Mouse (Mus musculus) MEL (cell line): ENCODE measurements around the gene Tcf7l2. TPM values are rescaled to one million over a fixed set of nuclear protein-coding genes. Genes with fewer than 3 reads are reported as not detected.

Experiments used
- DNase-seq: peaks from one replicate; pipeline ENCODE4 v3.0.0; 2011; ENCODE audit warnings: low read depth, low spot score
- H3K27ac ChIP-seq: 2 replicates; pipeline ENCODE4 v1.5.1; 2012; ENCODE audit warnings: low read depth, mild to moderate bottlenecking, control low read depth, low read length, moderate library complexity; ENCODE audit not compliant: control insufficient read depth
- H3K27me3 ChIP-seq, 2 experiments: fragments of 150-350 bp in 1 of 2; sonication (generic) in 1 of 2; 2 replicates each; pipeline ENCODE4 v1.6.1; 2012; ENCODE audit warnings: low read length in 2 of 2, mild to moderate bottlenecking in 2 of 2, improper control_type of control experiment in 1 of 2, moderate library complexity in 1 of 2; ENCODE audit not compliant: insufficient read depth in 2 of 2, control insufficient read depth in 1 of 2
- H3K36me3 ChIP-seq, 2 experiments: 2 replicates each; pipeline ENCODE4 v1.6.1; 2012 to 2014; ENCODE audit warnings: low read length in 2 of 2, improper control_type of control experiment in 1 of 2, inconsistent platforms in 1 of 2, mild to moderate bottlenecking in 1 of 2; ENCODE audit not compliant: insufficient read depth in 2 of 2, control insufficient read depth in 1 of 2
- H3K4me1 ChIP-seq, 2 experiments: fragments of 150-350 bp in 1 of 2; sonication (generic) in 1 of 2; 2 replicates each; pipeline ENCODE4 v1.6.1; 2012; ENCODE audit warnings: low read length in 2 of 2, improper control_type of control experiment in 1 of 2, mild to moderate bottlenecking in 1 of 2; ENCODE audit not compliant: insufficient read depth in 2 of 2, control insufficient read depth in 1 of 2
- H3K4me3 ChIP-seq, 2 experiments: fragments of 150-350 bp in 1 of 2; sonication (generic) in 1 of 2; 2 replicates each; pipeline ENCODE4 v1.5.1; 2012; ENCODE audit warnings: low read depth in 2 of 2, low read length in 2 of 2, mild to moderate bottlenecking in 2 of 2, moderate library complexity in 2 of 2, control low read depth in 1 of 2, improper control_type of control experiment in 1 of 2; ENCODE audit not compliant: control insufficient read depth in 1 of 2, insufficient read depth in 1 of 2
- H3K79me2 ChIP-seq: 2 replicates; pipeline ENCODE4 v1.6.1; 2012; ENCODE audit warnings: mild to moderate bottlenecking, low read length, moderate library complexity; ENCODE audit not compliant: control insufficient read depth, poor library complexity, insufficient read depth
- H3K9ac ChIP-seq: 2 replicates; pipeline ENCODE4 v1.6.1; 2012; ENCODE audit warnings: low read depth, mild to moderate bottlenecking, control low read depth, low read length, moderate library complexity; ENCODE audit not compliant: control insufficient read depth, poor library complexity, severe bottlenecking
- H3K9me3 ChIP-seq: fragments of 150-350 bp; sonication (generic); replicated peaks from 2 replicates; pipeline ENCODE4 v1.6.1; 2012; ENCODE audit warnings: mild to moderate bottlenecking, low read length, improper control_type of control experiment, moderate library complexity; ENCODE audit not compliant: insufficient read depth
- CHD1 ChIP-seq: IDR thresholded peaks from 2 replicates; pipeline ENCODE4 v1.6.1; 2012; ENCODE audit warnings: low read depth, mild to moderate bottlenecking, inconsistent platforms, low read length, improper control_type of control experiment
- CTCF ChIP-seq, 3 experiments: IDR thresholded peaks in 2 of 3; conservative IDR thresholded peaks in 1 of 3; 2 replicates each; pipeline ENCODE4 v1.5.1; 2011 to 2012; ENCODE audit warnings: low read length in 3 of 3, low read depth in 2 of 3, mild to moderate bottlenecking in 2 of 3, improper control_type of control experiment in 1 of 3, inconsistent platforms in 1 of 3, mixed read lengths in 1 of 3, moderate library complexity in 1 of 3; ENCODE audit not compliant: control insufficient read depth in 1 of 3, insufficient read depth in 1 of 3, poor library complexity in 1 of 3, severe bottlenecking in 1 of 3
- ELF1 ChIP-seq: IDR thresholded peaks from 2 replicates; pipeline ENCODE4 v1.6.1; 2014; ENCODE audit warnings: low read depth, mild to moderate bottlenecking, inconsistent platforms, low read length, improper control_type of control experiment, moderate library complexity
- GABPA ChIP-seq: IDR thresholded peaks from 2 replicates; pipeline ENCODE4 v1.6.1; 2012; ENCODE audit warnings: low read depth, mild to moderate bottlenecking, inconsistent platforms, low read length, improper control_type of control experiment, moderate library complexity
- JUND ChIP-seq: IDR thresholded peaks from 2 replicates; pipeline ENCODE4 v1.6.1; 2011; ENCODE audit warnings: low read depth, mild to moderate bottlenecking, improper control_type of control experiment, low read length
- MAX ChIP-seq: IDR thresholded peaks from 2 replicates; pipeline ENCODE4 v1.6.1; 2011; ENCODE audit warnings: low read length, improper control_type of control experiment
- MAZ ChIP-seq: IDR thresholded peaks from 2 replicates; pipeline ENCODE4 v1.6.1; 2012; ENCODE audit warnings: low read depth, mild to moderate bottlenecking, inconsistent platforms, low read length, improper control_type of control experiment
- MEF2A ChIP-seq: IDR thresholded peaks from 2 replicates; pipeline ENCODE4 v1.6.1; 2014; ENCODE audit warnings: low read depth, mild to moderate bottlenecking, inconsistent platforms, low read length, improper control_type of control experiment; ENCODE audit not compliant: poor library complexity, insufficient replicate concordance, severe bottlenecking; ENCODE audit errors: extremely low read depth
- MXI1 ChIP-seq: IDR thresholded peaks from 2 replicates; pipeline ENCODE4 v1.6.1; 2011; ENCODE audit warnings: mild to moderate bottlenecking, low read depth, low read length, improper control_type of control experiment
- MYB ChIP-seq: IDR thresholded peaks from 2 replicates; pipeline ENCODE4 v1.6.1; 2011; ENCODE audit warnings: mild to moderate bottlenecking, low read depth, low read length, improper control_type of control experiment
- NRF1 ChIP-seq: IDR thresholded peaks from 2 replicates; pipeline ENCODE4 v1.6.1; 2014; ENCODE audit warnings: low read depth, mild to moderate bottlenecking, inconsistent platforms, low read length, improper control_type of control experiment, moderate library complexity; ENCODE audit not compliant: poor library complexity, insufficient read depth, severe bottlenecking
- POLR2A ChIP-seq, 2 experiments: IDR thresholded peaks; 2 replicates each; pipeline ENCODE4 v1.6.1; 2011 to 2012; ENCODE audit warnings: low read length in 2 of 2, mild to moderate bottlenecking in 2 of 2, control low read depth in 1 of 2, improper control_type of control experiment in 1 of 2, low read depth in 1 of 2, moderate library complexity in 1 of 2; ENCODE audit not compliant: control insufficient read depth in 1 of 2, insufficient read depth in 1 of 2, poor library complexity in 1 of 2
- POLR2AphosphoS2 ChIP-seq: IDR thresholded peaks from 2 replicates; pipeline ENCODE4 v1.6.1; 2011; ENCODE audit warnings: low read length, improper control_type of control experiment
- RAD21 ChIP-seq: IDR thresholded peaks from 2 replicates; pipeline ENCODE4 v1.6.1; 2011; ENCODE audit warnings: mild to moderate bottlenecking, low read depth, low read length, improper control_type of control experiment
- SIN3A ChIP-seq: IDR thresholded peaks from 2 replicates; pipeline ENCODE4 v1.6.1; 2012; ENCODE audit warnings: low read length, improper control_type of control experiment, inconsistent platforms
- TAL1 ChIP-seq: IDR thresholded peaks from 2 replicates; pipeline ENCODE4 v1.6.1; 2012; ENCODE audit warnings: mild to moderate bottlenecking, inconsistent platforms, low read length, moderate library complexity, mixed read lengths
- TCF12 ChIP-seq: IDR thresholded peaks from 2 replicates; pipeline ENCODE4 v1.6.1; 2014; ENCODE audit warnings: low read depth, mild to moderate bottlenecking, inconsistent platforms, low read length, improper control_type of control experiment, moderate library complexity
- UBTF ChIP-seq: IDR thresholded peaks from 2 replicates; pipeline ENCODE4 v1.6.1; 2012; ENCODE audit warnings: low read depth, mild to moderate bottlenecking, inconsistent platforms, low read length, improper control_type of control experiment, moderate library complexity, borderline replicate concordance; ENCODE audit not compliant: insufficient read depth
- ZC3H11A ChIP-seq: IDR thresholded peaks from 2 replicates; pipeline ENCODE4 v1.6.1; 2012; ENCODE audit warnings: low read depth, mild to moderate bottlenecking, inconsistent platforms, low read length, improper control_type of control experiment
- polyA plus RNA-seq, 2 experiments: library from polyadenylated mRNA; stranded (reverse) in 1 of 2; unstranded in 1 of 2; fragments of >175 nt in 1 of 2; fragments of >200 nt in 1 of 2; gene quantifications; 2 replicates each; pipeline versions ENCODE4 v1.2.1 to v1.2.4; 2012; ENCODE audit warnings: low replicate concordance in 2 of 2, low read depth in 1 of 2; ENCODE audit not compliant: insufficient read length in 2 of 2, insufficient read depth in 1 of 2, missing spikeins in 1 of 2
- total RNA-seq: library from RNA; depleted of rRNA; stranded (reverse); fragments of 300-350 nt; gene quantifications from 2 replicates; pipeline ENCODE4 v1.2.3, GENCODE M21; 2012

Gene Tcf7l2
- total and polyA plus RNA-seq, 3 experiments, result 0.65 to 12.8 TPM; not detected in 1

GRCm38 (mm10) chr19:55896629-55897028 lies 155.0 kb downstream of the Tcf7l2 start:
- H3K27me3 ChIP-seq, result peaks cover 22 to 24% of the 10 kb centered on the region in 2 experiments
- no peak for DNase-seq
- H3K27ac ChIP-seq, result no peak overlapping the region
- TF ChIP-seq ELF1, result no peak
- H3K79me2 ChIP-seq, result no peaks in the 10 kb centered on the region
- H3K4me1 ChIP-seq, result no peaks in the 10 kb centered on the region
- no peak overlapping the region for H3K9ac ChIP-seq
- no peak overlapping the region for H3K4me3 ChIP-seq
- H3K36me3 ChIP-seq, result no peaks in the 10 kb centered on the region
- H3K9me3 ChIP-seq, result no peaks in the 10 kb centered on the region

DNA sequence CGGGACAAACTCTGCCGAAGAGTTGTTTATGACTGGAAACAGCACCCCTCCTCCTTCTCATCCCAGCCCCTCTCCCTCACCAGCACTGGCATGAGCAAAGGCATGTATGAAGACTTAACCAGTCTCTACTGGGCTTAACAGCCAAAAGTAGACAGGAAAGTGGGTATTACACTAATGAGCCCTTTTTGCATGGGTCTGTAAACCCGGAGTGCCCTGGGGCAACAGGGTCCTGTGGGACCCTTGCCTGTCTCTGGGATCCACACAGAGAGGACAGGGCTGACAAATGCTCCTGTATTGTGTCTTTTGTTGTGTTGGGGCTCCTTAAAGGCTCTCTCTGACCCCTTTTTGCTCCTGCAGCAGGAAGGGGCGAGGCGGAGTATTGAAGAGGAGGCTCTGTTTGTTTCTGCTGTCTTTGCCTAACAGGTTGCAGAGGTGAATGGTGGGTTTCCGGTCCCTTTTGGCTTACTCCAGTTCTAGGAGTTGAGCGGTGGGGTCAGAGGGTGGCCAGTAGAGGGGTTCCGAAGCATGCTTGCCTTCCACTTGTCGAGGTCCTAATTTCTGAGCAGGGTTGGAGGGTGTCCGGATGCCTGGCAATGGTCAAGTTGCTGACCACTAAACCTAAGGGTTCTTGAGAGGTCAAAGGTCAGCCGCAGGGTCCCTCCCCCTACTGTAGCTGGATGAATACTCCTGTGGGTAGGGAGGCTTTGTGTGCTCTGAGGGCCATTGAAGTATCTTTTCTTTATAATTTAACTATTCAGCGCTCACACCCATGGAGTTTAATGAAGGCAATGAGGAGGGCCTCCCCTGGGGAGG lies 161.2 kb downstream of the Tcf7l2 start:
- Histone ChIP-seq H3K36me3 (no peaks in the 10 kb centered on the region), H3K27ac (no peak overlapping the region), H3K4me3 (no peak overlapping the region), H3K27me3 (peaks cover 8 to 11% of the 10 kb centered on the region in 2 experiments), H3K4me1 (no peaks in the 10 kb centered on the region), H3K9ac (no peak overlapping the region), H3K79me2 (no peaks in the 10 kb centered on the region), H3K9me3 (no peaks in the 10 kb centered on the region)
- no peak for DNase-seq
- TF ChIP-seq TAL1 (no peak), SIN3A (no peak), MXI1 (no peak), CTCF (IDR thresholded peaks at IDR 0.05 in 2 of 3, conservative IDR thresholded peaks at IDR 0.05 in 1 of 3; ENCODE audit: control insufficient read depth in 1 of 3, insufficient read depth in 1 of 3, low read depth in 2 of 3, low read length in 3 of 3, poor library complexity in 1 of 3, severe bottlenecking in 1 of 3) (no peak), MAZ (no peak), MAX (no peak), NRF1 (no peak), JUND (no peak), POLR2A (IDR thresholded peaks at IDR 0.05; ENCODE audit: control insufficient read depth in 1 of 2, insufficient read depth in 1 of 2, low read depth in 1 of 2, low read length in 2 of 2, poor library complexity in 1 of 2) (no peak), UBTF (no peak), MYB (no peak), CHD1 (no peak), GABPA (no peak), MEF2A (no peak), ZC3H11A (no peak), TCF12 (no peak), RAD21 (no peak), ELF1 (no peak), POLR2AphosphoS2 (no peak)
